Mouse (Mus musculus): ENCODE data around the gene Cyp2e1.

DNA sequence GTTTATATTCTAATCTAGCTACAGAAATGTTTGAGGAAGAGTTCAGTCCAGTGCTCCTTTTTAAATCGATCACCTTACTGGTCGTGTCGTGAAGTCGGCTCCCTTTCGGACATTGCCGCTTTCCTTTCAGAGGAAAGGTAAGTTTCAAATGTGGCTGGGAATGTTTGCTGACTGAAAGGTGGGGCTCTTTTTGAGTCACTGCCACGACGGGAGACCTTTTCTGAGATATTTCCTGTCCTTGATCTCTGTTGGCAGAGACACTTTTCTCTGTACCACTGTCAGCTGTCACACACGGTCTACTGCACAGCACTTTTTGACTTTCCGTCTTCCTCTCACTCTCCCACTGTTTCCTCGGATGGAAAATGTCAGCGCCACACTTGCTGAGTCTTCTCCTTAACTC lies 49.3 kb downstream of the Cyp2e1 start:
- TF ChIP-seq CTCF (IDR thresholded peaks at IDR 0.05; ENCODE audit: low read depth, low read length) = no peak
- TF ChIP-seq POLR2A (IDR thresholded peaks at IDR 0.05; ENCODE audit: extremely low read depth, insufficient read depth, low read length) = no peak
